Mouse (Mus musculus): Measurements from ENCODE around the gene Trim71.

DNA sequence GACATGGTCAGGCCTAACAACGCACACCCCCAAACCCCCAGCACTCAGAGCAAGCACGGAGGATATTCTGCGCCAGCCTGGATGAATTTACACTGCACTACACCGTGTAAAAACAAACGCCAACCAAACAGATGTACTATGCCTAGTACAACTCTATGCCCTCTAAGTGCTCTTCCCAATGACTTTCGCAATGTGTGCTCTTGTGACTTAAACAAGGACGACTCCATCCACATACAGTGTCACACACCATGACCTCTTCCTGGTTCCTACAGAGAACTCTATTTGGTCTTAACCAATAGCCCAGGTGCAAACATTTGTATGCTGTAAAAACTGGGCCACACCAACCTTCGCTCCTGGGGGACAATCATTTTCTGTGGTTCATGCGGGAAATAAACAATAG lies 41.7 kb downstream of the Trim71 start:
- TF ChIP-seq POLR2A (IDR thresholded peaks at IDR 0.05; ENCODE audit: insufficient read length, low read depth) (no peak), USF1 (IDR thresholded peaks at IDR 0.05; ENCODE audit: low read depth) (no peak), MAX (IDR thresholded peaks at IDR 0.05; ENCODE audit: low read depth) (no peak), MYOG (IDR thresholded peaks at IDR 0.05; ENCODE audit: control insufficient read depth in 1 of 3, insufficient read depth in 1 of 3, insufficient read length in 2 of 3, low read depth in 2 of 3) (no peak), TCF12 (IDR thresholded peaks at IDR 0.05; ENCODE audit: insufficient read depth, poor library complexity, severe bottlenecking) (no peak)
